Mouse (Mus musculus) midbrain, embryonic 11.5 days (tissue): ENCODE measurements around the gene Def8. TPM values are rescaled to one million over a fixed set of nuclear protein-coding genes. Genes with fewer than 3 reads are reported as not detected.

ENCODE experiments used
- ATAC-seq: fragments of 200-750 bp; cut with Nextera tagmentation; 2 replicates; pipeline ENCODE4 v1.8.0; 2017; ENCODE audit warnings: moderate TSS enrichment, moderate library complexity; ENCODE audit not compliant: low FRiP score
- DNase-seq: peaks from one replicate; pipeline ENCODE4 v3.0.0; 2015; ENCODE audit warnings: low spot score; ENCODE audit errors: missing footprints
- H3K27ac ChIP-seq: fragments of 300-500 bp; sonication (generic); 2 replicates; pipeline ENCODE4 v1.5.1; 2014; ENCODE audit warnings: low read depth, low read length
- H3K27me3 ChIP-seq: fragments of 300-500 bp; sonication (generic); 2 replicates; pipeline ENCODE4 v1.6.1; 2014; ENCODE audit warnings: mild to moderate bottlenecking, low read length, moderate library complexity, mixed read lengths; ENCODE audit not compliant: control insufficient read depth, insufficient read depth
- H3K36me3 ChIP-seq: fragments of 300-500 bp; sonication (generic); 2 replicates; pipeline ENCODE4 v1.6.1; 2014; ENCODE audit warnings: mild to moderate bottlenecking, low read length, moderate library complexity, mixed read lengths; ENCODE audit not compliant: control insufficient read depth, insufficient read depth
- H3K4me1 ChIP-seq: fragments of 300-500 bp; sonication (generic); 2 replicates; pipeline ENCODE4 v1.6.1; 2014; ENCODE audit warnings: low read length; ENCODE audit not compliant: control insufficient read depth, insufficient read depth
- H3K4me2 ChIP-seq: fragments of 300-500 bp; sonication (generic); 2 replicates; pipeline ENCODE4 v1.6.1; 2014; ENCODE audit warnings: mild to moderate bottlenecking, moderate library complexity
- H3K4me3 ChIP-seq: fragments of 300-500 bp; sonication (generic); 2 replicates; pipeline ENCODE4 v1.5.1; 2014; ENCODE audit warnings: low read depth, low read length
- H3K9ac ChIP-seq: fragments of 300-500 bp; sonication (generic); 2 replicates; pipeline ENCODE4 v1.6.1; 2014; ENCODE audit warnings: low read length
- H3K9me3 ChIP-seq: fragments of 300-500 bp; sonication (generic); 2 replicates; pipeline ENCODE4 v1.6.1; 2016; ENCODE audit warnings: low read length; ENCODE audit not compliant: control insufficient read depth
- WGBS: fragments of 180-500 bp; shearing (Covaris S2); extraction: QIAGEN DNeasy Blood & Tissue Kit; methylation state at CpG from one replicate; pipeline ENCODE4 v1.1.7; 2014; 5-methylcytosine and 5-hydroxymethylcytosine counted together
- polyA plus RNA-seq: library from polyadenylated mRNA; unstranded; fragments of >200 nt; fragmentation: Nextera tagmentation; extraction: Ambion mirVana; gene quantifications from 2 replicates; pipeline ENCODE4 v1.2.1, GENCODE M21; 2014

Gene Def8
- polyA plus RNA-seq, 1 experiment from 2014 or later: 35.3 TPM

- Histone ChIP-seq H3K9ac (no peak overlapping the region), H3K9me3 (no peaks in the 10 kb centered on the region), H3K4me2 (no peak overlapping the region), H3K4me3 (no peak overlapping the region), H3K27me3 (no peaks in the 10 kb centered on the region), H3K4me1 (no peaks in the 10 kb centered on the region), H3K27ac (no peak overlapping the region), H3K36me3 (peaks cover 26% of the 10 kb centered on the region)
- WGBS: 96% methylated on average over 7 of the region's 7 CpGs
- ATAC-seq (no peak), DNase-seq (no peak)
Measured at GRCm38 (mm10) chr8:123389026-123389425, 34.3 kb upstream of the Def8 start.

GRCm38 (mm10) chr8:123398308-123398707, 25.0 kb upstream of the Def8 start:
- H3K9me3 ChIP-seq: no peaks in the 10 kb centered on the region
- H3K4me1 ChIP-seq: no peaks in the 10 kb centered on the region
- H3K9ac ChIP-seq: no peak overlapping the region
- H3K4me3 ChIP-seq: no peak overlapping the region
- no peak overlapping the region for H3K4me2 ChIP-seq
- DNase-seq (no peak), ATAC-seq (no peak)
- H3K27me3 ChIP-seq: no peaks in the 10 kb centered on the region
- 96% methylated on average over 13 of the region's 13 CpGs for WGBS
- no peak overlapping the region for H3K27ac ChIP-seq
- peaks cover 32% of the 10 kb centered on the region for H3K36me3 ChIP-seq

- Histone ChIP-seq H3K9me3 (no peaks in the 10 kb centered on the region), H3K36me3 (peaks cover 16% of the 10 kb centered on the region), H3K4me1 (no peaks in the 10 kb centered on the region; the same call in 1 of the 2 replicates), H3K9ac (no peak overlapping the region), H3K4me3 (no peak overlapping the region), H3K4me2 (no peak overlapping the region), H3K27ac (no peak overlapping the region), H3K27me3 (no peaks in the 10 kb centered on the region)
- DNase-seq: no peak
- no peak for ATAC-seq
- 90% methylated on average over 9 of the region's 9 CpGs for WGBS
Measured at GRCm38 (mm10) chr8:123401936-123402335, 21.4 kb upstream of the Def8 start.

GRCm38 (mm10) chr8:123402730-123403326, 20.5 kb upstream of the Def8 start:
- no peaks in the 10 kb centered on the region for H3K9me3 ChIP-seq
- 91% methylated on average over 9 of the region's 9 CpGs for WGBS
- H3K4me1 ChIP-seq: no peaks in the 10 kb centered on the region; the same call in 1 of the 2 replicates
- no peak overlapping the region for H3K4me2 ChIP-seq
- ATAC-seq (no peak), DNase-seq (no peak)
- H3K27me3 ChIP-seq: no peaks in the 10 kb centered on the region
- no peak overlapping the region for H3K4me3 ChIP-seq
- H3K9ac ChIP-seq: no peak overlapping the region
- H3K36me3 ChIP-seq: peaks cover 13% of the 10 kb centered on the region
- no peak overlapping the region for H3K27ac ChIP-seq

- H3K27ac ChIP-seq: no peak overlapping the region
- H3K4me1 ChIP-seq: peaks cover 5% of the 10 kb centered on the region
Measured at GRCm38 (mm10) chr8:123404521-123404920, 18.8 kb upstream of the Def8 start.

GRCm38 (mm10) chr8:123406786-123407185, 16.5 kb upstream of the Def8 start, which contains the start of gene Mc1r:
TSS of gene Mc1r (plus strand) at chr8:123407107.
- 0 out of 2 replicates have a peak, but pooled peaks cover 2% of the 10 kb centered on the region for H3K27me3 ChIP-seq
- DNase-seq: peak; percentile 97
- H3K27ac ChIP-seq: no peak within 1 kb of the TSS
- H3K4me1 ChIP-seq: peaks cover 15% of the 10 kb centered on the region
- no peaks in the 10 kb centered on the region for H3K36me3 ChIP-seq
- WGBS: 9% methylated on average over 4 of the region's 4 CpGs
- ATAC-seq: no peak
- H3K9ac ChIP-seq: no peak within 1 kb of the TSS; the same call in 1 of the 2 replicates
- H3K9me3 ChIP-seq: no peaks in the 10 kb centered on the region
- no peak within 1 kb of the TSS for H3K4me3 ChIP-seq
- H3K4me2 ChIP-seq: no peak within 1 kb of the TSS

More at GRCm38 (mm10) chr8:123404521-123404920, 18.8 kb upstream of the Def8 start:
- WGBS: 51% methylated on average over 8 of the region's 8 CpGs
- Histone ChIP-seq H3K27me3 (0 out of 2 replicates have a peak, but pooled peaks cover 2% of the 10 kb centered on the region), H3K36me3 (peaks cover 8% of the 10 kb centered on the region), H3K4me2 (no peak overlapping the region), H3K4me3 (no peak overlapping the region), H3K9ac (no peak overlapping the region), H3K9me3 (no peaks in the 10 kb centered on the region)
- ATAC-seq (no peak), DNase-seq (no peak)

GRCm38 (mm10) chr8:123407612-123408011, 15.7 kb upstream of the Def8 start:
- H3K27ac ChIP-seq: no peak overlapping the region
- peaks cover 17% of the 10 kb centered on the region for H3K4me1 ChIP-seq
- H3K36me3 ChIP-seq: no peaks in the 10 kb centered on the region
- ATAC-seq (no peak), DNase-seq (peak; percentile 56)
- 91% methylated on average over 13 of the region's 13 CpGs for WGBS
- no peaks in the 10 kb centered on the region for H3K9me3 ChIP-seq
- H3K27me3 ChIP-seq: 0 out of 2 replicates have a peak, but pooled peaks cover 2% of the 10 kb centered on the region
- H3K4me3 ChIP-seq: no peak overlapping the region
- H3K9ac ChIP-seq: no peak overlapping the region
- H3K4me2 ChIP-seq: no peak overlapping the region

- DNase-seq: peak; percentile 78
- no peak overlapping the region for H3K4me3 ChIP-seq
- no peaks in the 10 kb centered on the region for H3K9me3 ChIP-seq
- no peak overlapping the region; the same call in 1 of the 2 replicates for H3K27ac ChIP-seq
- H3K4me1 ChIP-seq: peaks cover 26% of the 10 kb centered on the region
- WGBS: 83% methylated on average over 9 of the region's 9 CpGs
- no peak for ATAC-seq
- no peak overlapping the region; the same call in 1 of the 2 replicates for H3K4me2 ChIP-seq
- H3K36me3 ChIP-seq: no peaks in the 10 kb centered on the region
- peaks cover 5% of the 10 kb centered on the region for H3K27me3 ChIP-seq
- H3K9ac ChIP-seq: peak overlapping the region; percentile 22; the same call in 1 of the 2 replicates
Measured at GRCm38 (mm10) chr8:123408586-123409544, 14.5 kb upstream of the Def8 start.
